Mouse (Mus musculus) embryonic facial prominence, embryonic 11.5 days (tissue): ENCODE results near the gene Eif3b. TPM values are rescaled to one million over a fixed set of nuclear protein-coding genes. Genes with fewer than 3 reads are reported as not detected.
"Not testable (repeated sequence)": the region's sequence is repeated elsewhere in the genome, so short reads cannot be mapped to it uniquely, and the experiment has no call there.

ENCODE experiments used
- ATAC-seq: fragments of 200-750 bp; cut with Nextera tagmentation; replicated peaks from 2 replicates; pipeline ENCODE4 v1.8.0; 2017; ENCODE audit warnings: low read depth; ENCODE audit not compliant: insufficient number of reproducible peaks, low FRiP score, low TSS enrichment
- DNase-seq: peaks from one replicate; pipeline ENCODE4 v3.0.0-alpha.2; 2015; ENCODE audit warnings: low spot score
- H3K27ac ChIP-seq: fragments of 300-500 bp; sonication (generic); replicated peaks from 2 replicates; pipeline ENCODE4 v1.5.1; 2014; ENCODE audit warnings: mild to moderate bottlenecking, low read depth, low read length, control low read depth
- H3K27me3 ChIP-seq: fragments of 300-500 bp; sonication (generic); 2 replicates; pipeline ENCODE4 v1.6.1; 2014; ENCODE audit warnings: mild to moderate bottlenecking, low read length, moderate library complexity, mixed read lengths; ENCODE audit not compliant: control insufficient read depth, insufficient read depth
- H3K36me3 ChIP-seq: fragments of 300-500 bp; sonication (generic); replicated peaks from 2 replicates; pipeline ENCODE4 v1.6.1; 2014; ENCODE audit warnings: low read depth, mild to moderate bottlenecking, low read length, moderate library complexity, mixed read lengths; ENCODE audit not compliant: control insufficient read depth, insufficient read depth
- H3K4me1 ChIP-seq: fragments of 300-500 bp; sonication (generic); 2 replicates; pipeline ENCODE4 v1.6.1; 2014; ENCODE audit warnings: low read length, mixed read lengths; ENCODE audit not compliant: control insufficient read depth, insufficient read depth
- H3K4me2 ChIP-seq: fragments of 300-500 bp; sonication (generic); 2 replicates; pipeline ENCODE4 v1.6.1; 2014; ENCODE audit warnings: low read depth, mild to moderate bottlenecking, control low read depth, low read length, moderate library complexity
- H3K4me3 ChIP-seq: fragments of 300-500 bp; sonication (generic); 2 replicates; pipeline ENCODE4 v1.5.1; 2014; ENCODE audit warnings: low read depth, low read length, control low read depth
- H3K9ac ChIP-seq: fragments of 300-500 bp; sonication (generic); replicated peaks from 2 replicates; pipeline ENCODE4 v1.6.1; 2014; ENCODE audit warnings: mild to moderate bottlenecking, control low read depth, low read length
- H3K9me3 ChIP-seq: fragments of 300-500 bp; sonication (generic); replicated peaks from 2 replicates; pipeline ENCODE4 v1.6.1; 2016; ENCODE audit warnings: mild to moderate bottlenecking, low read length, inconsistent platforms, mixed read lengths; ENCODE audit not compliant: control insufficient read depth
- WGBS: fragments of 180-500 bp; shearing (Covaris S2); extraction: QIAGEN DNeasy Blood & Tissue Kit; methylation state at CpG from one replicate; pipeline ENCODE4 v1.1.7; 2014; 5-methylcytosine and 5-hydroxymethylcytosine counted together
- polyA plus RNA-seq: library from polyadenylated mRNA; unstranded; fragments of >200 nt; fragmentation: Nextera tagmentation; extraction: Ambion mirVana; gene quantifications from 2 replicates; pipeline ENCODE4 v1.2.1, GENCODE M21; 2014

The Eif3b gene
- polyA plus RNA-seq, 1 experiment from 2014 or later: 210 TPM

DNA sequence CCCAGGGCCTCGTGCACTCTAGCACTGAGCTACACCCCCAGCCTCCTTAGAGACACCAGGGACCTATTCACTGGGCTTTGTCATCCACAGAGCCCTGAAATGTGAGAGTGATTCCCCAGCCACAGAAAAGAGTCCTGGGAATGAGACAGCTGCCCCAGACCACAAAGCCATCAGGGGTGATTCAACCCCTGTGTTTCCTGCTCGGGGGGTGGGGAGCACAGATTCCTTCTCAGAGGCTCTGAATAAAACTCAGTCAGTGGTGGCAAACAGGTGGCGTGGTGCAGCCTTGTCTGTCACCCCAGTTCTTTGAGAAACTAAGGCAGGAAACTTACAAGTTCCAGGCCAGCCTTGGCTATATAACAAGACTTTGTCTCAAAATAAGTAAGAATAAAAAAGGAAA is 42.3 kb downstream of the Eif3b start:
- H3K4me3 ChIP-seq: no peak overlapping the region
- WGBS: 86% methylated on average over 3 of the region's 3 CpGs
- DNase-seq: no peak
- no peak overlapping the region for H3K4me2 ChIP-seq
- no peak overlapping the region for H3K27ac ChIP-seq
- no peaks in the 10 kb centered on the region for H3K27me3 ChIP-seq
- no peak overlapping the region for H3K9ac ChIP-seq
- H3K9me3 ChIP-seq: 0 out of 2 replicates have a peak, but pooled peaks cover 3% of the 10 kb centered on the region
- no peaks in the 10 kb centered on the region for H3K36me3 ChIP-seq
- ATAC-seq: no peak
- no peaks in the 10 kb centered on the region for H3K4me1 ChIP-seq

DNA sequence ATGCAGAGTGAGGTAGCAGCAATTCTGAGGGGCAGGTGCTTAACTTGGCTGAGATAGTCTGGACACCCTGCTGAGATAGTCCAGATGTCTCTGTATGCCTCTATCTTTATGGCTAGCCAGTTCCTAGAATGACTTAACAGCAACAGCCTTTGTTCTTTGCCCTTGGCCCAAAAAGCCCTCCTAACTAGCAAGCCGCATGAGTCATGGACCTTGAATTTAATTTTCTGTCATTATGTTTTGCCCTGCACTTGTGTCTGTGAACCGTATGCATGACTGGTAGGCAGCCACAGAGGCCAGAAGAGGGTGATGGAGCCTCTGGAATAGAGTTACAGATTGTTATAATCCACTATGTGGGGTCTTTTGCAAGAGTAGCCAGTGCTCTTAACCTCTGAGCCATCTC is 44.0 kb downstream of the Eif3b start:
- H3K4me2 ChIP-seq, H3K4me1 ChIP-seq, H3K9me3 ChIP-seq, H3K36me3 ChIP-seq, DNase-seq, ATAC-seq, H3K27ac ChIP-seq, H3K4me3 ChIP-seq, H3K9ac ChIP-seq, H3K27me3 ChIP-seq: not testable (repeated sequence)
- 86% methylated on average over 2 of the region's 2 CpGs for WGBS

DNA sequence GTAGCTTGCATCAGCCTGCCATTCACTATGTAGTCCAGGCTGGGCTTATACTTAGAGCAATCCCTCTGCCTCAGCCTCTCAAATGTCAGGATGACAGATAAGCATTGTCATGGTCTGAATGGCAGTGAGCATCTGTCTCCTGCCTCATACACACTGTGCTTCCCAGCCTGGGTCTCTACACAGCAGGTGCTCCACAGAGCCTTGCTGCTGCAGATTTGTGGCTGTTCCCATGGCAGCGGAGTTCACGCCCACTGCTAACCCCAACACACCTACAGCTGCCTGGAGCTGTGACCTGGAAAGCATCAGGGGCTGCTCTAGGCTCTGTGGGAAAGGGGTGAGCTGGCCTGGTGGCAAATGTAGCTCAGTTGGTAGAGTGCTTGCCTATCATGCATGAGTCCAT is 45.8 kb downstream of the Eif3b start:
- DNase-seq (no peak), ATAC-seq (no peak)
- no peak overlapping the region for H3K4me3 ChIP-seq
- H3K27ac ChIP-seq: no peak overlapping the region
- H3K4me2 ChIP-seq: no peak overlapping the region
- H3K4me1 ChIP-seq: no peaks in the 10 kb centered on the region
- 0 out of 2 replicates have a peak, but pooled peaks cover 3% of the 10 kb centered on the region for H3K9me3 ChIP-seq
- no peaks in the 10 kb centered on the region for H3K27me3 ChIP-seq
- H3K9ac ChIP-seq: no peak overlapping the region
- 70% methylated on average over 2 of the region's 2 CpGs for WGBS
- H3K36me3 ChIP-seq: no peaks in the 10 kb centered on the region

DNA sequence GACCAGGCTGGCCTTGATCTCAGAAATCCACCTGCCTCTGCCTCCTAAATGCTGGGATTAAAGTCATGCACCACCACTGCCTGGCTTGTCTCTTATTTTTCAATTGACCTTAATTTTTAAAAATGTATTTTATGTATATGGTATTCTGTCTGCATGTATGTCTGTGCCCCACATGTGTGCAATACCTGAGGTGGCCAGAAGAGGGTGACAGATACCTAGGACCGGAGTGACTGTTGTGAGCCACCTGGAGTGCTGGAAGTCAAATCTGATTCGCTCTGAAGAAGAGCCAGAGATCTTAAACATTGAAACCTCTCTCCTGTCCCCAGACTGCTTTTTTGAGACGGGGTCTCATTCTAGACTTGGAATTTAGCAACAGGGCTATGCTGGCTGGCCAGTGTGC is 53.2 kb downstream of the Eif3b start:
- Histone ChIP-seq H3K36me3 (no peaks in the 10 kb centered on the region), H3K4me2 (no peak overlapping the region), H3K27me3 (no peaks in the 10 kb centered on the region), H3K9ac (no peak overlapping the region), H3K9me3 (no peaks in the 10 kb centered on the region), H3K4me3 (no peak overlapping the region), H3K27ac (no peak overlapping the region), H3K4me1 (no peaks in the 10 kb centered on the region)
- no peak for ATAC-seq
- no peak for DNase-seq
- 84% methylated on average over 3 of the region's 3 CpGs for WGBS

DNA sequence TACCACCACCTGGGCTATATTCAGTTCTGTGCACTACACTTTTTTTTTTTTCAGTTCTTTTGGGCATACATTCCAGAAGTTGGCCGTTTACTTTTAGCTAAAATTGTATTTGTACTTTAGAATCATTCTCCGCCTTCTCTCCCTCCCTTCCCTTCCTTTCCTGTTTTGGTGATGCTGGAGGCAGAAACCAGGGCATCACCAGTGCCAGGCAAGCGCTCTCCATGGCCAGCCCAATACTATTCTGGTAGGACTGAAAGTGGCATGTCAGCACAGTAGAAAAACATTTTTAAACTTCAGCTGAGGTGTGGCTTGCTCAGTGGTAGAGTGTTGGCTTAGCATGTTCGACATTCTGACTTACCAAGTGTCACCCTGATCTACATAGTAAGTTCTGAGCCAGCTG is 62.3 kb downstream of the Eif3b start:
- 82% methylated on average over 4 of the region's 4 CpGs for WGBS
- no peaks in the 10 kb centered on the region for H3K4me1 ChIP-seq
- H3K27ac ChIP-seq: no peak overlapping the region
- H3K9ac ChIP-seq: no peak overlapping the region
- no peak for ATAC-seq
- H3K9me3 ChIP-seq: no peaks in the 10 kb centered on the region
- no peak overlapping the region for H3K4me2 ChIP-seq
- no peak for DNase-seq
- H3K36me3 ChIP-seq: no peaks in the 10 kb centered on the region
- H3K4me3 ChIP-seq: no peak overlapping the region
- H3K27me3 ChIP-seq: no peaks in the 10 kb centered on the region

DNA sequence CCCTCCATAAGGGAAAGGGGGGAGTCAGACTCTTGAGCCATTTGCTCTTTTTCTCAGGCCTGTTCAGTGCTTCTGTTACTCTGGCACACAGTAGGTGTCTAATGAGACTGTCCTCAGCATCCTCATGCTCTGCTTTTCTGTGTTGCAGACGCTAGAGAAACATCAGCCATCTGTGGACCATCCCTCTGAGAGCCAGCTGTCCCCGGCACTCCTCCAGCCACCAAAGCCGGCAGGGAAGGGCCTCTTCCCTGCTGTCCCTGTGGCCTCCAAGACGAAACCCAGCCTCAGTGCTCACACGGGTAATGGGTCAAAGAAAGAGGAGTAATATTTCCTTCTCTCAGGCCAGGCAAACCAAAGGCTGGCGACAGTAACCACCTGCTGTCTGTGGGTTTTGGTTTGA is 72.0 kb downstream of the Eif3b start:
- no peak overlapping the region for H3K4me2 ChIP-seq
- no peak overlapping the region for H3K27ac ChIP-seq
- no peaks in the 10 kb centered on the region for H3K9me3 ChIP-seq
- 63% methylated on average over 6 of the region's 6 CpGs for WGBS
- H3K27me3 ChIP-seq: no peaks in the 10 kb centered on the region
- no peak overlapping the region for H3K9ac ChIP-seq
- no peaks in the 10 kb centered on the region for H3K36me3 ChIP-seq
- no peak overlapping the region for H3K4me3 ChIP-seq
- no peaks in the 10 kb centered on the region for H3K4me1 ChIP-seq
- ATAC-seq (no peak), DNase-seq (no peak)

DNA sequence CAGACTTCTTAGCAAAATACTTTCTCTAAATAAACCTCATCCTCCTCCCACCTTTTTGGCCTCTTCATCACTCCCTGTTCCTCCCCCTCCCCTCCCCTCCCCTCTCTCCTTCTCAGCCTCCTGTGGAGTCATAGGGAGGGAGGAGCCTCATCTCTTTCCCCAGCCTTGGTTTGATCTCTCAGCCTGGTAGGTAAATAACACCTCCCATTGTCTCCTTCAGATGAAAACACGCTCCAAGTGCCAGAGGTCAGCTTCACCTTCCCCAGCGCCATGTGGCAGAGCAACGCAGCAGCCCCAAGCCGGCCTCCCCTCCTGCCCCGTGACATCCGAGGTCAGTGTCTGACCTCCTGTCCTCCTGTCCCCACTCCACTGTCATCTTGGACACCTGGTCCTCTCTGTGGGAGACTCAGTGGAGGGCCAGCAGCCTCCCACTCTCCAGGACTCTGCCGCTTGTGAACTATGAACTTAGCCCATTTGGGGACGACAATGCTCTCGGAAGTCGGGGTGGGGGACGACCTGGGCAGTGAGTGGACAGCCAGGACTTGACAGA is 73.6 kb downstream of the Eif3b start:
- no peak for ATAC-seq
- H3K4me2 ChIP-seq: no peak overlapping the region

More for the DNA sequence above, 73.6 kb downstream of the Eif3b start:
- 28% methylated on average over 11 of the region's 11 CpGs for WGBS
- H3K36me3 ChIP-seq: no peaks in the 10 kb centered on the region
- H3K9me3 ChIP-seq: no peaks in the 10 kb centered on the region
- no peaks in the 10 kb centered on the region for H3K4me1 ChIP-seq
- no peak overlapping the region for H3K4me3 ChIP-seq
- no peaks in the 10 kb centered on the region for H3K27me3 ChIP-seq
- no peak overlapping the region for H3K27ac ChIP-seq
- no peak for DNase-seq
- H3K9ac ChIP-seq: no peak overlapping the region
